Mouse (Mus musculus): ENCODE results near the gene Afmid. TPM values are rescaled to one million over a fixed set of nuclear protein-coding genes. Genes with fewer than 3 reads are reported as not detected.

The Afmid gene
- polyA plus RNA-seq, 1 experiment from 2014 or later = 5.9 TPM

DNA sequence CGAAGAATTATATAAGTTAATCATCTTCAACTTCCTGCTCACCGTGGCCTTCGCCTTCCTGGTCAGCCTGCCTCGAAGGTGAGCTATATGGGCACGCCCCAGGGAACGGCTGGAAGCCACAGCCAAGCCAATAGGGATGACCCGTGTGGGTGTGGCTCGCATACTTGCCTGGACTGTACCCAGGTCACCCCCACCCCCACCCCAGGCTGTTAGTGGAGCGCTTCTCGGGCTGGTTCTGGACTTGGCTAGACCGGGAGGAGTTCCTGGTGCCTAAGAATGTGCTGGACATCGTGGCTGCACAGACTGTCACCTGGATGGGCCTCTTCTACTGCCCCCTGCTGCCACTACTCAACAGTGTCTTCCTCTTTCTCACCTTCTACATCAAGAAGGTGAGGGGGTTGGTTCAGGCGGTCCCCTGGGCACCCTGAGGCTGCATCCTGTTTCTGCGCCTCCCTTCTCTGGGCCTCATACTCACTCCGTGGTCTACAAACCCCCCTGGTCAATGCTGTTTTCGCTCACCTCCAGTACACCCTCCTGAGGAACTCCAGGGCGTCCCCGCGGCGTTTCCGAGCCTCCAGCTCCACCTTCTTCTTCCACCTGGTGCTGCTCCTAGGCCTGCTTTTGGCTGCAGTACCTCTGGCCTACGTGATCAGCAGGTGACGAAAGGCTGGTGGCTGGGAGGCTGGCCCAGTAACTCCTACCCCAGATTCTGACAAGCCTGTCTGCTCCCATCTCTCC is 34.9 kb upstream of the Afmid start:
- no peaks in the 10 kb centered on the region for H3K9me3 ChIP-seq (replicated peaks; ENCODE audit: control insufficient read depth, low read length, poor library complexity, severe bottlenecking)
- no peak overlapping the region; the same call in 1 of the 2 replicates for H3K4me2 ChIP-seq (ENCODE audit: low read length)
- H3K4me1 ChIP-seq (ENCODE audit: control insufficient read depth, insufficient read depth, low read length) = no peaks in the 10 kb centered on the region
- no peak for ATAC-seq
- no peak overlapping the region for H3K27ac ChIP-seq (ENCODE audit: low read length)
- H3K27me3 ChIP-seq (ENCODE audit: control insufficient read depth, insufficient read depth, low read depth, low read length) = peaks cover 11% of the 10 kb centered on the region
- no peaks in the 10 kb centered on the region for H3K36me3 ChIP-seq (ENCODE audit: control insufficient read depth, insufficient read depth, low read length)
- no peak overlapping the region for H3K4me3 ChIP-seq (ENCODE audit: low read depth, low read length)
- no peak overlapping the region for H3K9ac ChIP-seq (ENCODE audit: low read depth, low read length)
- WGBS = 32% methylated on average over 22 of the region's 23 CpGs

DNA sequence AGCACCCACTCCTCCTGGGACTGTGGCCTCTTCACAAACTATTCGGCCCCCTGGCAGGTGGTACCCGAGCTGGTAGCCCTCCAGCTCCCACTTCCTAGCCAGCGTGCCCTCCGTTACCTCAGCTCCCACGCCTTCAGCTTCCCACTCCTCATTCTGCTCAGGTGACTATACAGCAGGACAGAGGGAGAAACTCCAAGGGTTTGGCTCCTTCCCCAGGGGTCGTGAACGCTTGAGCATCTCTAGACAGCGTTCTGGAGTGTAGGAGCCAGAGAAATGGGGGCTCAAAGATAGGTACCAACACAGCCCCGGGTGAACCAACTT is 34.3 kb upstream of the Afmid start:
- H3K4me1 ChIP-seq (ENCODE audit: control insufficient read depth, insufficient read depth, low read length) = no peaks in the 10 kb centered on the region
- H3K4me3 ChIP-seq (ENCODE audit: low read depth, low read length) = no peak overlapping the region
- WGBS = 86% methylated on average over 9 of the region's 9 CpGs
- no peak overlapping the region for H3K27ac ChIP-seq (ENCODE audit: low read length)
- H3K9me3 ChIP-seq (replicated peaks; ENCODE audit: control insufficient read depth, low read length, poor library complexity, severe bottlenecking) = no peaks in the 10 kb centered on the region
- H3K27me3 ChIP-seq (ENCODE audit: control insufficient read depth, insufficient read depth, low read depth, low read length) = peaks cover 11% of the 10 kb centered on the region
- H3K36me3 ChIP-seq (ENCODE audit: control insufficient read depth, insufficient read depth, low read length) = no peaks in the 10 kb centered on the region
- no peak overlapping the region for H3K9ac ChIP-seq (ENCODE audit: low read depth, low read length)
- no peak for ATAC-seq
- H3K4me2 ChIP-seq (ENCODE audit: low read length) = no peak overlapping the region

DNA sequence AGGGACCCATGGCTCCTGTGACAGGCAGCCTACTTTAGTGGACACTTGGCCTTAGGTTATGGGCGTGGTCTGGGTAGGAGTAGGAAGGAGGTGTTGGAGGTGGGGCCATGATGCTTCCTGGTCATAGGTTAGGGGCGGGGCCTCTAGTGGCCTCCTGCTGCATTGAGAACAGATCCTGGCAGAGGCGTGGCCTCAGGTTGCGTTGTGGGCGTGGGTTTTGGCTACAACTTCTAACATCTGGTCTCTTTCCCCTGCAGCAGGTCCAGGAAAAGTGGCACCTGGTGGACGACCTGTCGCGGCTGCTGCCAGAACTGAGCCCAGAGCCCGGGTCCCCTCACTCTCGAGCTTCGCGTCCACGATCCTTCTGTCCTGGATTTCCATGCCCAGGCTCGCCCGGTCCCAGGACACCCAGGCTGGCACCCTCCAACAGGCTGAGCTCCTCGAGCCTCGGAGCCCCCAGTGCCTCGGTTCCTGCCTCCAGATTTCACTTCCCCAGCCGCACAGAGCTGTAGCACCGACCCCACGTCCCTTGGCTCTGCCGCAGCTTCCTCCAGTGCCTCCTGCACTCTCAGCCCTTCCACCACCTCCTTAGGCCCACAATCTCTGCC is 33.3 kb upstream of the Afmid start:
- no peaks in the 10 kb centered on the region for H3K4me1 ChIP-seq (ENCODE audit: control insufficient read depth, insufficient read depth, low read length)
- no peaks in the 10 kb centered on the region for H3K36me3 ChIP-seq (ENCODE audit: control insufficient read depth, insufficient read depth, low read length)
- no peak overlapping the region for H3K9ac ChIP-seq (ENCODE audit: low read depth, low read length)
- H3K27me3 ChIP-seq (ENCODE audit: control insufficient read depth, insufficient read depth, low read depth, low read length) = peaks cover 11% of the 10 kb centered on the region
- no peaks in the 10 kb centered on the region for H3K9me3 ChIP-seq (replicated peaks; ENCODE audit: control insufficient read depth, low read length, poor library complexity, severe bottlenecking)
- peak overlapping the region; percentile 16; the same call in 1 of the 2 replicates for H3K4me2 ChIP-seq (ENCODE audit: low read length)
- no peak overlapping the region for H3K4me3 ChIP-seq (ENCODE audit: low read depth, low read length)
- no peak for ATAC-seq
- WGBS = 10% methylated on average over 22 of the region's 22 CpGs
- no peak overlapping the region for H3K27ac ChIP-seq (ENCODE audit: low read length)

DNA sequence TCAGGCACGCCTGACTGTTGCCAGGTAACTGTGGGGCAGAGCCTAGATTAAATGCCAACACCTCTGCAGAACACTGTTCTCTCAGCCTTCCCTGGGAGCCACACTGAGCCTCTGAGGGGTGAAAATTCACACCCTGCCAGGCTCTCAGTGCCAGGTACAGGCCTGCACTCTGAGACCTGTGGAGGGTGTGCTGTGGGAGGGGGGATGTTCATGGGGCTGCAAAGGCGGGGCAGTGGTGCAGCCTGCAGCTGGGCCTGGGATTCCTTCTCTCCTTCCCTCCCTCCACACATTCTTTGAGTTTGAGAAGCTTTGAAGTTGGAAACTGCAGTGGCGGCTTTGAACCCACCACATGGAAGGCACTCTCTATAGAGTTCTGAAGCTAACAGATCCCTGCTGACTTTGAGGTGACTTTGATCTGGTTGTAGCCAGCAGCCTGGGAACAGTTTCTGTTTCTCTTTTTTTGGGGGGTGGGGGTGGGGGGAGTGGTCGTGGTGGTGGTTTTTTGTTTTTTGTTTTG is 31.6 kb upstream of the Afmid start:
- peaks cover 11% of the 10 kb centered on the region for H3K27me3 ChIP-seq (ENCODE audit: control insufficient read depth, insufficient read depth, low read depth, low read length)
- no peak overlapping the region for H3K9ac ChIP-seq (ENCODE audit: low read depth, low read length)
- no peaks in the 10 kb centered on the region for H3K4me1 ChIP-seq (ENCODE audit: control insufficient read depth, insufficient read depth, low read length)
- no peak overlapping the region for H3K4me3 ChIP-seq (ENCODE audit: low read depth, low read length)
- no peak overlapping the region for H3K4me2 ChIP-seq (ENCODE audit: low read length)
- no peaks in the 10 kb centered on the region for H3K9me3 ChIP-seq (replicated peaks; ENCODE audit: control insufficient read depth, low read length, poor library complexity, severe bottlenecking)
- no peak for ATAC-seq
- WGBS = 43% methylated on average over 4 of the region's 4 CpGs
- H3K27ac ChIP-seq (ENCODE audit: low read length) = no peak overlapping the region
- H3K36me3 ChIP-seq (ENCODE audit: control insufficient read depth, insufficient read depth, low read length) = no peaks in the 10 kb centered on the region

DNA sequence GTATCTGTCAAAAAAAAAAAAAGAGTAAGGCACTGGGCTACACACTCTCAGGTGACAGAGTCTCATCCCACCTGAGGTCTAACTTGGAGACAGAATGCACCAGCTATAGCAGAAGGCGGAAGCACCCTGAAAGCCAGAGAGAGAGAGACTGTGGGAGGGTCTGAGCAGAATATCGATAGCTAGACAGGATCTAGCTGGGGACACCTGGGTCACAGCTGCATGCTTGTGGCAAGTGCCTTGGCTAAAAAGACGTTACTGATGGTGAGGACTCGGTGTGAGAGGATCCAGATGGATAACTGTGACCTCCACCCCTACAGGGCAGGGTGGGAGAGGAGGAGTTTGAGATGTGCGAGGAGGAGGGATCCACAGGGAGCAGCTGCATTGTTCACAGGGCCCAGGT is 28.8 kb upstream of the Afmid start:
- Histone ChIP-seq H3K9me3 (replicated peaks; ENCODE audit: control insufficient read depth, low read length, poor library complexity, severe bottlenecking) (no peaks in the 10 kb centered on the region), H3K9ac (ENCODE audit: low read depth, low read length) (no peak overlapping the region), H3K36me3 (ENCODE audit: control insufficient read depth, insufficient read depth, low read length) (no peaks in the 10 kb centered on the region), H3K4me3 (ENCODE audit: low read depth, low read length) (no peak overlapping the region), H3K4me2 (ENCODE audit: low read length) (no peak overlapping the region), H3K27me3 (ENCODE audit: control insufficient read depth, insufficient read depth, low read depth, low read length) (peaks cover 5% of the 10 kb centered on the region; the same call in 1 of the 2 replicates), H3K27ac (ENCODE audit: low read length) (no peak overlapping the region), H3K4me1 (ENCODE audit: control insufficient read depth, insufficient read depth, low read length) (no peaks in the 10 kb centered on the region)
- no peak for ATAC-seq
- WGBS = 51% methylated on average over 5 of the region's 5 CpGs

DNA sequence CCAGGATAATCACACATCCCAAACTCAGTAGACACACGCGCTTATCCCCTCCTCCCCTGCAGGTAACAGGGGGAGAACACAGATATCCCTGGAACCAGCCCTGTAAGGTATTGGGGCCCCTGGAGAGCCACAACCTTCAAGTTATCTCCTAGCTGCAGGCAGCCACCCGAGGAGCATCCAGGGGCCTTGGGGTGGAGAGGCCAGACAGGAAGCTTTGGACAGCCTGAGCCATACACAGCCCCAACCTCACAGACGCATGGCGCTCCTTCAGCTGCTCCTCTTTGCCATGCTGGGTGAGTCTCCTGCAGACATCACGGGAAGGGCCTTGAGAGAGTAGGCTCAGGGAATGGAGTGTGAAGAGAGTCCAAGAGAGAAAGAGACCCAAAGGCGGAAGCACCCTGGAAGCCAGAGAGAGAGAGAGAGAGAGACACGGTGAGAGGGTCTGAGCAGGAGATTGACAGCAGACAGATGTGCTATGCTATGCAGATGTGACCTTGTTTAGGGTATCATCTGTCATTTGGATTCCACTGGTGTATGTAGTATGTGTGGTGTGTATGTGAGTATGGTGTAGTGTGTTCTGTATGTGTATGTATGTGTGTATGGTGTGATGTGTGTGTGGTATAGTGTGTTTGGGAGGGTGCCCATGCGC is 28.1 kb upstream of the Afmid start, which contains the start of gene 6030468B19Rik:
6030468B19Rik (plus strand) TSS at position 150 of the 649 bp plus-strand sequence.
- no peak within 1 kb of the TSS for H3K27ac ChIP-seq (ENCODE audit: low read length)
- H3K4me3 ChIP-seq (ENCODE audit: low read depth, low read length) = no peak within 1 kb of the TSS
- H3K27me3 ChIP-seq (ENCODE audit: control insufficient read depth, insufficient read depth, low read depth, low read length) = no peaks in the 10 kb centered on the region; the same call in 1 of the 2 replicates
- H3K36me3 ChIP-seq (ENCODE audit: control insufficient read depth, insufficient read depth, low read length) = no peaks in the 10 kb centered on the region
- ATAC-seq = no peak
- no peaks in the 10 kb centered on the region for H3K4me1 ChIP-seq (ENCODE audit: control insufficient read depth, insufficient read depth, low read length)
- no peak within 1 kb of the TSS for H3K4me2 ChIP-seq (ENCODE audit: low read length)
- no peaks in the 10 kb centered on the region for H3K9me3 ChIP-seq (replicated peaks; ENCODE audit: control insufficient read depth, low read length, poor library complexity, severe bottlenecking)
- no peak within 1 kb of the TSS for H3K9ac ChIP-seq (ENCODE audit: low read depth, low read length)
- whole genome bisulfite sequencing = 72% methylated on average over 9 of the region's 9 CpGs

DNA sequence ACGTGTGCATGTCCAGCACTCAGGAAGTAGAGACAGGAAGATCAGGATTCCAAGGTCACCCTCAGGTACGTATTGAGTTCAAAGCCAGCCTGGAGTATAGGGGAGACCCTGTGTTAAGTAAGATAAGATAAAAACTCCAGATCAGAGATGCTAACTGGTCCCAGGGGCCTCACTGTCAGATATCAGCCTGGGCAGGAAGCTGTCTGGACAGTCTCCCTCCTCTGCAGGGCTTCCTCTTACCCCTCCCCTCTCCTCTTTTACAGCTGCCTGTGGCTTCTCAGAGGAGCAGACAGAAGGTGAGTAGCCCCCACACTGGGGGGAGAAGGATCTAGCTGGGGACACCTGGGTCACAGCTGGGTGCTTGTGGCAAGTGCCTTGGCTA is 27.6 kb upstream of the Afmid start:
- Histone ChIP-seq H3K27ac (ENCODE audit: low read length) (no peak overlapping the region), H3K4me3 (ENCODE audit: low read depth, low read length) (no peak overlapping the region), H3K27me3 (ENCODE audit: control insufficient read depth, insufficient read depth, low read depth, low read length) (no peaks in the 10 kb centered on the region; the same call in 1 of the 2 replicates), H3K9me3 (replicated peaks; ENCODE audit: control insufficient read depth, low read length, poor library complexity, severe bottlenecking) (no peaks in the 10 kb centered on the region), H3K4me2 (ENCODE audit: low read length) (no peak overlapping the region), H3K36me3 (ENCODE audit: control insufficient read depth, insufficient read depth, low read length) (no peaks in the 10 kb centered on the region), H3K4me1 (ENCODE audit: control insufficient read depth, insufficient read depth, low read length) (no peaks in the 10 kb centered on the region), H3K9ac (ENCODE audit: low read depth, low read length) (no peak overlapping the region)
- WGBS = 53% methylated on average over 2 of the region's 2 CpGs
- no peak for ATAC-seq

DNA sequence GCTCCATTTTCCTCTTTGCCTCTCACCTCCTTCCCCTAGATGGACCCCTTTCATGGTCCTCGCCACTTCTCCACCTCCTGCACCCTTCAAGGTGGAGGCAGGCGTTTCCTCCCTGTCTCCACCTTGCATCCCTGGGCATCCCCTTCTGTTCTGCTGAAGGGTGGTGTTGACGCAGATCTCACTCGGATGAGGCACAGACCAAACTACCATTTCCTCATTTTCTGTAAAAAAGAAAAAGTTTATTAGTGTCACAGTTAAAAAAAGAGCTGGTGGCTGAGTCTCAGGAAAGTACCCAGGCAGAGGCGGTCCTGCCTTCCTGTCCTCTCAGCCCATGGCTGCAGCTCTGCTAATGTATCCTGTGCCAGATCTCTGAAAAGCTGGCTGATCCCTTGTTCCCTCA is 26.6 kb upstream of the Afmid start:
- H3K9me3 ChIP-seq (replicated peaks; ENCODE audit: control insufficient read depth, low read length, poor library complexity, severe bottlenecking) = no peaks in the 10 kb centered on the region
- H3K4me2 ChIP-seq (ENCODE audit: low read length) = no peak overlapping the region
- no peak for ATAC-seq
- H3K9ac ChIP-seq (ENCODE audit: low read depth, low read length) = no peak overlapping the region
- WGBS = 58% methylated on average over 5 of the region's 5 CpGs
- no peaks in the 10 kb centered on the region for H3K36me3 ChIP-seq (ENCODE audit: control insufficient read depth, insufficient read depth, low read length)
- H3K27ac ChIP-seq (ENCODE audit: low read length) = no peak overlapping the region
- H3K4me1 ChIP-seq (ENCODE audit: control insufficient read depth, insufficient read depth, low read length) = no peaks in the 10 kb centered on the region
- H3K27me3 ChIP-seq (ENCODE audit: control insufficient read depth, insufficient read depth, low read depth, low read length) = no peaks in the 10 kb centered on the region
- no peak overlapping the region for H3K4me3 ChIP-seq (ENCODE audit: low read depth, low read length)

DNA sequence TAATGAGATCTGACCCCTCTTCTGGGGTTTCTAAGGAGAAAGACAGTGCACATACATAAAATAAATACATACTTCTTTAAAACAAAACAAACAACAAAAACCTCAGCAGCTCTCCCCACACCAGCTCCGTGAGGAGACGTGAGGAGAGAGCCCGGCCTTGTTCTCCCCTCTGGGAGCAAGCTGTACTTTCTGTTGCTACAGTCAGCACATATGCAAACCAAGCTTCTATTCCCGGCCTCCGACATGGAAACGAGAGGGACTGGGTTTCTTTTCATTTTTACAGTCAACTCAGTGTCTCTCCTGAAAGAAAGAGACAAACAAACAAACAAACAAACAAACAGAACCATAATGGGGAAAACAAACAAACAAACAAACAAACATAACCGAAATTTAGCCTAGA is 25.7 kb upstream of the Afmid start:
- WGBS = 83% methylated on average over 7 of the region's 7 CpGs
- no peaks in the 10 kb centered on the region for H3K4me1 ChIP-seq (ENCODE audit: control insufficient read depth, insufficient read depth, low read length)
- no peaks in the 10 kb centered on the region for H3K27me3 ChIP-seq (ENCODE audit: control insufficient read depth, insufficient read depth, low read depth, low read length)
- H3K36me3 ChIP-seq (ENCODE audit: control insufficient read depth, insufficient read depth, low read length) = no peaks in the 10 kb centered on the region
- H3K4me2 ChIP-seq (ENCODE audit: low read length) = no peak overlapping the region
- no peak overlapping the region for H3K4me3 ChIP-seq (ENCODE audit: low read depth, low read length)
- H3K9me3 ChIP-seq (replicated peaks; ENCODE audit: control insufficient read depth, low read length, poor library complexity, severe bottlenecking) = no peaks in the 10 kb centered on the region
- H3K9ac ChIP-seq (ENCODE audit: low read depth, low read length) = no peak overlapping the region
- no peak overlapping the region for H3K27ac ChIP-seq (ENCODE audit: low read length)
- ATAC-seq = no peak

Data from midbrain, embryonic 16.5 days (tissue).